Mouse (Mus musculus): Measurements from ENCODE around the gene Gnb1. TPM values are rescaled to one million over a fixed set of nuclear protein-coding genes. Genes with fewer than 3 reads are reported as not detected.

The Gnb1 gene
- polyA plus RNA-seq, 1 experiment from 2014 or later = 1,252 TPM

DNA sequence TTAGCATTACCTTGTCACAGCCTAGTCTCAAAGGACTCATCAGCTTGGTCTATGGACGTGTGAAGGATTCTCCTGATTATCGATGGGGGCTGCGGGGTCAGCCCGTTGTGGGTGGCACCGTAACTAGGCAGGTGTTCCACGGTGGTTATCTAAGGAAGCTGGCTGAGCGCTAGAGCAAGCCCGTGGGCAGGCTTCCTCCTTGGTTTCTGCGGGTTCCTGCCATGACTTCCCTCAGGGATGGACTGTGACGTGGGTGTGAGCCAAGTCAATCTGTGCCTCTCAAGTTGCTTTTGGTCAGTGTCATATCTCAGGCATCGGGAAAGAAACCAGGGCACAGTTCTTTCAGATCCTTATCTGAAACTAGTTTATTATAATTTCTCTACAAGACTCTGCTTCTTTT, 83.8 kb downstream of the Gnb1 start:
- no peaks in the 10 kb centered on the region for H3K27me3 ChIP-seq (ENCODE audit: control insufficient read depth, insufficient read depth, low read depth, low read length)
- H3K4me2 ChIP-seq (ENCODE audit: low read length) = no peak overlapping the region
- H3K9ac ChIP-seq (ENCODE audit: low read depth, low read length) = no peak overlapping the region
- WGBS = 96% methylated on average over 11 of the region's 11 CpGs
- no peak overlapping the region for H3K4me3 ChIP-seq (ENCODE audit: low read depth, low read length)
- no peak for ATAC-seq
- H3K9me3 ChIP-seq (replicated peaks; ENCODE audit: control insufficient read depth, low read length, poor library complexity, severe bottlenecking) = no peaks in the 10 kb centered on the region
- no peaks in the 10 kb centered on the region for H3K4me1 ChIP-seq (ENCODE audit: control insufficient read depth, insufficient read depth, low read length)
- peaks cover 4% of the 10 kb centered on the region; the same call in 1 of the 2 replicates for H3K36me3 ChIP-seq (ENCODE audit: control insufficient read depth, insufficient read depth, low read length)
- H3K27ac ChIP-seq (ENCODE audit: low read length) = no peak overlapping the region

DNA sequence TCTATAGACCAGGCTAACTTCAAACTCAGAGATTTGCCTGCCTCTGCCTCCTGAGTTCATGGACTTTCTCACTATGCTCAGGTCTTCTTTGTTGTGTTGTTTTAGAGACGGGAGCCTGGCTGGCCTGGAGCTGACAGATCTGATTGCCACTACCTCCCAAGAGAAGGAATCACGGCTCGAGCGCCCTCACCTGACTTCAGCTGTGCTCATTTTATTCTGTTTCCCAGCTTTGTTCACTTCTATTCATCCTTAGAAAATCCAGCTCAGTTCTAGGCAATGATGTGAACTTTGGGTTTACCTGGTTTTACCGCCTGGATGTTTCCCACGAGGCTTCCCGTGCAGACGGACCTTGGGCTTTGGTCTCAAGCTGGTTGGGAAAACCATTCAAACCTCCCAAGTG, 84.4 kb downstream of the Gnb1 start:
- no peak overlapping the region for H3K4me2 ChIP-seq (ENCODE audit: low read length)
- H3K4me1 ChIP-seq (ENCODE audit: control insufficient read depth, insufficient read depth, low read length) = no peaks in the 10 kb centered on the region
- WGBS = 87% methylated on average over 8 of the region's 8 CpGs
- H3K9ac ChIP-seq (ENCODE audit: low read depth, low read length) = no peak overlapping the region
- H3K27me3 ChIP-seq (ENCODE audit: control insufficient read depth, insufficient read depth, low read depth, low read length) = no peaks in the 10 kb centered on the region
- H3K27ac ChIP-seq (ENCODE audit: low read length) = no peak overlapping the region
- H3K9me3 ChIP-seq (replicated peaks; ENCODE audit: control insufficient read depth, low read length, poor library complexity, severe bottlenecking) = no peaks in the 10 kb centered on the region
- H3K4me3 ChIP-seq (ENCODE audit: low read depth, low read length) = no peak overlapping the region
- peaks cover 7% of the 10 kb centered on the region; the same call in 1 of the 2 replicates for H3K36me3 ChIP-seq (ENCODE audit: control insufficient read depth, insufficient read depth, low read length)
- ATAC-seq = no peak

DNA sequence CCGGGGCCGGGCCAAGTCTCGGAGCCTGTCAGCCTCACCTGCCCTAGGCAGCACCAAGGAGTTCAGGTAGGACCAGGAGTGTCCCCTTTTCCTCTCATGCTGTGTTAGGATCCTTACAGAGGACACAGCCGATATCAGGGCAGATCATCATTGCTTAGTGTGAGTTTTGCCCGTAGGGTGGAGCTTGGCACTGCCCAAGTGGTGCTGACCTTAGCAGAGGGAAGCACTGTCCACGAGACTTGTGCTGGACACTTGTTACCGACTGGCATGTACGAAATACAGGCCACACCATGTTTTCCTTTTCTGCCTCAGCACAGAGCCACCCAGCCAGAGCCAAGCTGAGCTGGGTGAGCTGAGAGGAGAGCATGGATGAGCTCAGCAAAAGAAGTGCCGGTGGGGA, 86.0 kb downstream of the Gnb1 start:
- Histone ChIP-seq H3K4me1 (ENCODE audit: control insufficient read depth, insufficient read depth, low read length) (no peaks in the 10 kb centered on the region), H3K9ac (ENCODE audit: low read depth, low read length) (no peak overlapping the region), H3K4me3 (ENCODE audit: low read depth, low read length) (no peak overlapping the region), H3K4me2 (ENCODE audit: low read length) (no peak overlapping the region), H3K27ac (ENCODE audit: low read length) (no peak overlapping the region), H3K9me3 (replicated peaks; ENCODE audit: control insufficient read depth, low read length, poor library complexity, severe bottlenecking) (no peaks in the 10 kb centered on the region), H3K27me3 (ENCODE audit: control insufficient read depth, insufficient read depth, low read depth, low read length) (no peaks in the 10 kb centered on the region), H3K36me3 (ENCODE audit: control insufficient read depth, insufficient read depth, low read length) (peaks cover 7% of the 10 kb centered on the region; the same call in 1 of the 2 replicates)
- 98% methylated on average over 9 of the region's 9 CpGs for WGBS
- ATAC-seq = no peak

DNA sequence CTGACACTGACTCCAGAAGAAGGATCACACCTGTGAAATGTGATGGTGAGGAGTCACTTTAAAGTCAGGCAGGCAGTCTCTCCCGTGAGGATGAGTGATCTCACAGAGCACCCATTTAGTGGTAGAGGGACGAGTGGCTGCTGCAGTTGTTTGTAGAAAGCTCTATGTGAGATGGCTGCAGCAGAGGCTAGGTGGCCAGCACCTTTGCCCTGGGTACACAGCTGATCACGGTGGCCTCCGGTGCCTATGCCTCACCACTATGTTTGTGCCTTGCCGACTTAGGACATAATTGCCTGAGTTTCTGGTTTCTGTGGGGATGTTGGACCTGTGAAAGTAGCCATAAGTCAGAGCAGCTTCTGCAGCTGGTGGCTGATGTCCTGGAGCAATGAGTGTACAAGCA, 86.6 kb downstream of the Gnb1 start:
- no peak overlapping the region for H3K4me2 ChIP-seq (ENCODE audit: low read length)
- 93% methylated on average over 5 of the region's 5 CpGs for WGBS
- no peaks in the 10 kb centered on the region for H3K9me3 ChIP-seq (replicated peaks; ENCODE audit: control insufficient read depth, low read length, poor library complexity, severe bottlenecking)
- no peak overlapping the region for H3K4me3 ChIP-seq (ENCODE audit: low read depth, low read length)
- no peak overlapping the region for H3K27ac ChIP-seq (ENCODE audit: low read length)
- H3K4me1 ChIP-seq (ENCODE audit: control insufficient read depth, insufficient read depth, low read length) = no peaks in the 10 kb centered on the region
- H3K36me3 ChIP-seq (ENCODE audit: control insufficient read depth, insufficient read depth, low read length) = peaks cover 7% of the 10 kb centered on the region; the same call in 1 of the 2 replicates
- no peak overlapping the region for H3K9ac ChIP-seq (ENCODE audit: low read depth, low read length)
- no peak for ATAC-seq
- H3K27me3 ChIP-seq (ENCODE audit: control insufficient read depth, insufficient read depth, low read depth, low read length) = no peaks in the 10 kb centered on the region

DNA sequence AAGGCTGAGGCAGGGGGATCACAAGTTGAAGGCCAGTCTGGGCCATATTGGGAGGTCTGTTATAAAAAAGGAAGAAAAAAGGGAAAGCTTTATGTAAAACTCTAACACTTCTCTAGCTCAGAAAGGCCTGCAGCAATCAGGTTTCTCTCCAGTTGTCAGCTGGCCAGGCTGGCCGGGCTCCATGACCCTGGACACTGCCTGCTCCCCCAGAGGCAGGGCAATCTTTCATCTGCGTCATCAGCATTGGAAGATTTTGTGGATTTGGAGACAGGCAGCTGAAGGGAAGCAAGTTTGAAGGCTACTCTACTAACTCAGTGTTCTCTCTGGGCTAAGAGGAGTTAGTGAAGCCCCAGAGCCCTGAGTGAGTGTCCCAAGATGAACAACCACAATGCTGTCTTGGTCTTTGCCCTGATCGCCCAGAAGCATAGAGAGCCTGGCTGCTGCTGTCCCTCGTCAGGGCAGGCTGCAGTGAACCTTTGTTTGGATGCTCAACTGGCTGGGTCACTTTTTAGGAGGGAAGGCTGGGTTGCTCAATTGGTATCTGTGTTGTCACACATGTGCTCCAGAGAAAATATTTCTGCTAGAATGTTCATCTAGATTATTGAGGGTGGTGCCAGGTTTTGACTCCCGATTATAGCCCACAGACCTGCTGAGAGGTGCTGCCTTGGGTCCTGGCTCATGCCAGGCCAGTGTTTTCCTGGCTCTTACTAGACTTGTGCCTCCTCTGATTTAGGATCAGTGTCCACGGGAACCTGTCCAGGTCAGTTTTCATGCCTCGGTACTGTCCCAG, 87.4 kb downstream of the Gnb1 start:
- H3K27ac ChIP-seq (ENCODE audit: low read length) = no peak overlapping the region
- no peaks in the 10 kb centered on the region for H3K27me3 ChIP-seq (ENCODE audit: control insufficient read depth, insufficient read depth, low read depth, low read length)
- H3K4me3 ChIP-seq (ENCODE audit: low read depth, low read length) = no peak overlapping the region
- no peak overlapping the region for H3K4me2 ChIP-seq (ENCODE audit: low read length)
- ATAC-seq = no peak
- peaks cover 7% of the 10 kb centered on the region; the same call in 1 of the 2 replicates for H3K36me3 ChIP-seq (ENCODE audit: control insufficient read depth, insufficient read depth, low read length)
- no peaks in the 10 kb centered on the region for H3K9me3 ChIP-seq (replicated peaks; ENCODE audit: control insufficient read depth, low read length, poor library complexity, severe bottlenecking)
- WGBS = 89% methylated on average over 7 of the region's 7 CpGs
- H3K9ac ChIP-seq (ENCODE audit: low read depth, low read length) = no peak overlapping the region
- H3K4me1 ChIP-seq (ENCODE audit: control insufficient read depth, insufficient read depth, low read length) = no peaks in the 10 kb centered on the region

DNA sequence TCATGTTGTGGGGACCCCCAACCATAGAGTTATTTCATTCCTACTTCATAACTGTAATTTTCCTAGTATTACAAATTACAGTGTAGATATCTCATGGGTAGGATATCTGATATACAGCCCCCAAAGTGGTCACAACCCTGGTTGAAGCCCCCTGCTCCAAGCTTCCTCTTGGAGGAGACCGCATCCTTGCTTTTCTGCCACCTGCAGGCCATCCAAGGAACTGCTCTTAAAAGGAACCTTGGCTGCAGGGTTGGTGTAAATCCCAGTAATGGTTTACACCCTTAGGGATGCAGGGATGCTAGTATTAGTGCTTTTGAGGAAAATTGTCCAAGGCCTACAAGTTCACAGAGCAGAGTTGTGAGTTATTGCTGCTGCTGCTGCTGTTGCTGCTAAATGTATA, 89.3 kb downstream of the Gnb1 start:
- no peak overlapping the region for H3K27ac ChIP-seq (ENCODE audit: low read length)

DNA sequence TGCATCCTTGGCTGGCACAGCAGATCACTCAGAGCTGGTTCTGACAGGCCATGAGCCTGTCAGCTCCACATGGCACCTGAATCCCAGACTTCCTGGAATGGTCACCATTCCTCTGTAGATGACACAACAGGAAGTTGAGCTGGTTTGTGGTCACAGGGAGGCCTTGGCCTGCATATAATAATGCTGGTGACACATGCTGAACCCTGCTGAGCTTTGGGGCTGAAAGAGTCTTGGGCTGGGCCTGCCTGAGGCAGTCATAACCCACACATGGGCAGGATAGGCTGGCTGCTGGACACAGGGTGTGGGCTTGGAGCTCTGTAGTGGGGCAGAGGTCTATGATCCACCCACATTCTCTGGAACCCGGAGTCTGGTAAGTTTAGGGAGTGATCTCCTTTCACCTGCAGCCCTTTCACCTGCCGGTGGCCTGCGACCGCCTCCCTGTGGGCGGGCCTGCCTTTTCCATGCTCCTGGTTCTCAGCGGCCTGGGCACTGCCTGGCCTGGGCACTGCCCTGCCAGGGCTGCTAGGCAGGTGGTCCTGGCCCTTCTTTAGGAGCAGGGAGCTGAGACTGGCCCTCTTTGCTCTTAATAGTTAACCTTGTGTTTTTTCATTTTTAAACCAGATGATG, 91.2 kb downstream of the Gnb1 start:
- WGBS = 90% methylated on average over 6 of the region's 6 CpGs
- no peaks in the 10 kb centered on the region for H3K4me1 ChIP-seq (ENCODE audit: control insufficient read depth, insufficient read depth, low read length)
- H3K4me2 ChIP-seq (ENCODE audit: low read length) = no peak overlapping the region
- ATAC-seq = no peak
- no peak overlapping the region for H3K27ac ChIP-seq (ENCODE audit: low read length)
- H3K9me3 ChIP-seq (replicated peaks; ENCODE audit: control insufficient read depth, low read length, poor library complexity, severe bottlenecking) = no peaks in the 10 kb centered on the region
- H3K4me3 ChIP-seq (ENCODE audit: low read depth, low read length) = no peak overlapping the region
- H3K36me3 ChIP-seq (ENCODE audit: control insufficient read depth, insufficient read depth, low read length) = peaks cover 29% of the 10 kb centered on the region
- no peak overlapping the region for H3K9ac ChIP-seq (ENCODE audit: low read depth, low read length)
- H3K27me3 ChIP-seq (ENCODE audit: control insufficient read depth, insufficient read depth, low read depth, low read length) = no peaks in the 10 kb centered on the region

More for the DNA sequence above, 89.3 kb downstream of the Gnb1 start:
- Histone ChIP-seq H3K4me3 (ENCODE audit: low read depth, low read length) (no peak overlapping the region), H3K4me1 (ENCODE audit: control insufficient read depth, insufficient read depth, low read length) (no peaks in the 10 kb centered on the region), H3K4me2 (ENCODE audit: low read length) (no peak overlapping the region), H3K27me3 (ENCODE audit: control insufficient read depth, insufficient read depth, low read depth, low read length) (no peaks in the 10 kb centered on the region), H3K9me3 (replicated peaks; ENCODE audit: control insufficient read depth, low read length, poor library complexity, severe bottlenecking) (no peaks in the 10 kb centered on the region), H3K9ac (ENCODE audit: low read depth, low read length) (no peak overlapping the region), H3K36me3 (ENCODE audit: control insufficient read depth, insufficient read depth, low read length) (peaks cover 24% of the 10 kb centered on the region)
- 29% methylated on average over 1 of the region's 1 CpGs for WGBS
- no peak for ATAC-seq

DNA sequence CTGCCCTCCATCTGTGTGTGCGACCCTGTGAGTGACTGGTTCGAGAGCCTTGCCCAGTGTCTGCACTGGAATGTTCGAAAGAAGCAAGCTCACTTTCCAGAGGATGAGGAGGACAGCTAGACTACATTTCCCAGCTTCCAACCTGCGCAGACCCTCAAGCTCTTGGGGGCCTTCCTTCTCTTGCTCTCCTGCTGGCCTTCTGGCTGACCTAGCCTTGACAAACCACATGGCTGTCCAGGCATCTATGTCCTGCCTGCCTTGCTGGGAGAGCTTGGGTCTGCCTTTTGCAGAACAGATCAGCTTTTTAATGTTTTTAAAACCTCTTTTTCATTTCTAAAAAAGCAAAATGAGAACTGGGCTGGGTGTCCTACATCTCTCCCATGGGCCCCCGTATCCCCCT, 98.2 kb downstream of the Gnb1 start:
- H3K9me3 ChIP-seq (replicated peaks; ENCODE audit: control insufficient read depth, low read length, poor library complexity, severe bottlenecking) = no peaks in the 10 kb centered on the region
- no peaks in the 10 kb centered on the region for H3K4me1 ChIP-seq (ENCODE audit: control insufficient read depth, insufficient read depth, low read length)
- WGBS = 94% methylated on average over 5 of the region's 5 CpGs
- no peak overlapping the region for H3K9ac ChIP-seq (ENCODE audit: low read depth, low read length)
- ATAC-seq = no peak
- no peak overlapping the region for H3K4me2 ChIP-seq (ENCODE audit: low read length)
- no peak overlapping the region for H3K4me3 ChIP-seq (ENCODE audit: low read depth, low read length)
- no peak overlapping the region for H3K27ac ChIP-seq (ENCODE audit: low read length)
- no peaks in the 10 kb centered on the region for H3K27me3 ChIP-seq (ENCODE audit: control insufficient read depth, insufficient read depth, low read depth, low read length)
- peaks cover 39% of the 10 kb centered on the region for H3K36me3 ChIP-seq (ENCODE audit: control insufficient read depth, insufficient read depth, low read length)

DNA sequence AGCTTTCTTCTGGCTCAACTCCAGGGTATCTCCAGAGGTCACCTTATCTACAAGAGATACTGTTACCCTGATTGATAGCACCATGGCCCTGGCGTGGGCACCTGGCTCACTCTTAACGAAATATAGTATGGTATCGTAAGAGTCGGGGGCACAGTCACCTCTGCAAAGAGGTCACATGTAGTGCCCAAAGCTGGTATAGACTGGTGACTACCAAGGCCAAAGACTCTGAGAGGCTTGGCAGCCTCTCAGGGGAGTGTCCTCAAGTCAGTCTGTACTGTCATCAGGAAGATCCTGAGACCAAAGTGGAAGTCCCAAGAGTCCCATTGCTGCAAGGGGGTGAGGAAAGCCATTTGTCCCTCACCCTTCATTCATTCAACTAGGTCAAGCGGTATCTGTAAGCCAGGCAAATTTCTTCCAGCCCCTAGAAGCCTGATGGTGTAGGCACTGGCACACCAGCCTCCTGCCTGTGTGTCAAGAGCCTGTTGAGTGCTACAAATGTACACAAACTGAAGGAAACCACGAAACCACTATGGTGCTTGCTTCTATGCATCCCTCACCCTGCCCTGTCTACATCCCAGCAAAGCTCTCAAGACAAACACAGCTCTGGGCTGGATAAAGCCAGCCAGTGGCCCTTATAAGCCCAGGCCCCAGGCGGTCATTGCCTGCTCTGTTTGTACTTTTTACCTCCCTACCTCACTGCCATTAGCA, 100.0 kb downstream of the Gnb1 start:
- no peaks in the 10 kb centered on the region for H3K27me3 ChIP-seq (ENCODE audit: control insufficient read depth, insufficient read depth, low read depth, low read length)
- no peak overlapping the region for H3K4me3 ChIP-seq (ENCODE audit: low read depth, low read length)
- H3K9me3 ChIP-seq (replicated peaks; ENCODE audit: control insufficient read depth, low read length, poor library complexity, severe bottlenecking) = no peaks in the 10 kb centered on the region
- H3K36me3 ChIP-seq (ENCODE audit: control insufficient read depth, insufficient read depth, low read length) = peaks cover 24% of the 10 kb centered on the region
- WGBS = 88% methylated on average over 7 of the region's 7 CpGs
- no peaks in the 10 kb centered on the region for H3K4me1 ChIP-seq (ENCODE audit: control insufficient read depth, insufficient read depth, low read length)
- no peak for ATAC-seq
- no peak overlapping the region for H3K27ac ChIP-seq (ENCODE audit: low read length)
- no peak overlapping the region for H3K9ac ChIP-seq (ENCODE audit: low read depth, low read length)
- no peak overlapping the region for H3K4me2 ChIP-seq (ENCODE audit: low read length)

All from midbrain, embryonic 16.5 days (tissue).